Mouse (Mus musculus): ENCODE measurements around the gene Cuedc2.

DNA sequence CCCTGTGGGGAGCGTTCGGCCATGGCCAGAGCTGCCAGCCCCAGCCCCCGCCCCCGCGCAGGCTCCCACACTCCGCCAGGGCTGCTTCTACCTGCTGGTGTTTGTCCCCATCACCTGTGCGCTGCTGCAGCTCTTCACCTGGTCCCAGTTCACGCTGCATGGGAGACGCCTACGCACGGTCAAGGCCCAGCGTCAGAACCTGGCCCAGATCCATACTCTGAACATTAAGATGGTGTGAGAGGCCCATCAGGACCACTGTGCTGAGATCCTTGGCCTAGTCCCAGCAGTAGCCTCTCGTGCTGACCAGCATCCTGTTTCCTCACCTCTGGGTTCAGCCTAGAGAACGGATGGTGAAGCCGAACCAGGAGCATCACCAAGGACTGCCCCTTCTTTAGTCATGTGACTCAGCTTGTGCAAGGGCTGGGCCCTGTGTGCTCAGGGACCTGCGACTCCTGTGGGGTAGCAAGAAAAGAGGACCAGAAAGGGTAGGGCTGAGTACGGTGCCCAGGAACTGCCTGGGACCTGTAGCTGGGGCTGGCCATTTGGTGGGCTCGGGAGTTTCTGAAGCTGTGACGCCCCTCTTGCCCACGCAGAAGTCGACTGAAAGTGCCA lies 36.1 kb upstream of the Cuedc2 start:
- TF ChIP-seq CTCF (IDR thresholded peaks at IDR 0.05; ENCODE audit: low read depth) (no peak), EP300 (IDR thresholded peaks at IDR 0.05; ENCODE audit: low read depth) (no peak)
